Mouse (Mus musculus) midbrain, embryonic 16.5 days (tissue): ENCODE data around the gene Sgip1. TPM values are rescaled to one million over a fixed set of nuclear protein-coding genes. Genes with fewer than 3 reads are reported as not detected.

Experiments used
- ATAC-seq: fragments of 200-750 bp; cut with Nextera tagmentation; 2 replicates; pipeline ENCODE4 v1.8.0; 2017; ENCODE audit warnings: moderate TSS enrichment
- H3K27ac ChIP-seq: fragments of 300-500 bp; sonication (generic); 2 replicates; pipeline ENCODE4 v1.5.1; 2014; ENCODE audit warnings: mild to moderate bottlenecking, low read length, mixed read lengths
- H3K27me3 ChIP-seq: fragments of 300-500 bp; sonication (generic); 2 replicates; pipeline ENCODE4 v1.6.1; 2014; ENCODE audit warnings: low read depth, low read length, mixed read lengths; ENCODE audit not compliant: control insufficient read depth, insufficient read depth
- H3K36me3 ChIP-seq: fragments of 300-500 bp; sonication (generic); 2 replicates; pipeline ENCODE4 v1.6.1; 2014; ENCODE audit warnings: mild to moderate bottlenecking, low read length, moderate library complexity, mixed read lengths; ENCODE audit not compliant: control insufficient read depth, insufficient read depth
- H3K4me1 ChIP-seq: fragments of 300-500 bp; sonication (generic); 2 replicates; pipeline ENCODE4 v1.6.1; 2014; ENCODE audit warnings: mild to moderate bottlenecking, low read length, mixed read lengths; ENCODE audit not compliant: control insufficient read depth, insufficient read depth
- H3K4me2 ChIP-seq: fragments of 300-500 bp; sonication (generic); 2 replicates; pipeline ENCODE4 v1.6.1; 2014; ENCODE audit warnings: mild to moderate bottlenecking, low read length, mixed read lengths
- H3K4me3 ChIP-seq: fragments of 300-500 bp; sonication (generic); 2 replicates; pipeline ENCODE4 v1.5.1; 2014; ENCODE audit warnings: low read depth, mild to moderate bottlenecking, low read length, moderate library complexity, mixed read lengths
- H3K9ac ChIP-seq: fragments of 300-500 bp; sonication (generic); 2 replicates; pipeline ENCODE4 v1.6.1; 2014; ENCODE audit warnings: low read depth, low read length, mixed read lengths
- H3K9me3 ChIP-seq: fragments of 300-500 bp; sonication (generic); replicated peaks from 2 replicates; pipeline ENCODE4 v1.6.1; 2014; ENCODE audit warnings: mild to moderate bottlenecking, low read length, mixed read lengths; ENCODE audit not compliant: control insufficient read depth, poor library complexity, severe bottlenecking
- WGBS: fragments of 180-500 bp; shearing (Covaris S2); extraction: QIAGEN DNeasy Blood & Tissue Kit; methylation state at CpG from one replicate; pipeline ENCODE4 v1.1.7; 2014; 5-methylcytosine and 5-hydroxymethylcytosine counted together
- polyA plus RNA-seq: library from polyadenylated mRNA; unstranded; fragments of >200 nt; fragmentation: Nextera tagmentation; extraction: Ambion mirVana; gene quantifications from 2 replicates; pipeline ENCODE4 v1.2.1, GENCODE M21; 2015

Sgip1 gene
- polyA plus RNA-seq, 1 experiment from 2014 or later, result 80.4 TPM

- Histone ChIP-seq H3K4me3 (no peak overlapping the region), H3K4me2 (no peak overlapping the region), H3K9ac (no peak overlapping the region), H3K27me3 (no peaks in the 10 kb centered on the region), H3K36me3 (no peaks in the 10 kb centered on the region), H3K4me1 (peaks cover 12% of the 10 kb centered on the region), H3K9me3 (no peaks in the 10 kb centered on the region), H3K27ac (no peak overlapping the region)
- ATAC-seq, result no peak
- 56% methylated on average over 11 of the region's 11 CpGs for WGBS
Measured at GRCm38 (mm10) chr4:102840956-102841729, 100.0 kb downstream of the Sgip1 start.

- H3K9ac ChIP-seq, result no peak overlapping the region
- no peaks in the 10 kb centered on the region for H3K36me3 ChIP-seq
- no peak overlapping the region for H3K4me2 ChIP-seq
- ATAC-seq, result no peak
- H3K9me3 ChIP-seq, result no peaks in the 10 kb centered on the region
- H3K27ac ChIP-seq, result no peak overlapping the region
- H3K4me3 ChIP-seq, result no peak overlapping the region
- no peaks in the 10 kb centered on the region for H3K27me3 ChIP-seq
- WGBS, result 96% methylated on average over 6 of the region's 6 CpGs
- H3K4me1 ChIP-seq, result peaks cover 9% of the 10 kb centered on the region
Measured at GRCm38 (mm10) chr4:102850498-102850897, 109.4 kb downstream of the Sgip1 start.

- Histone ChIP-seq H3K36me3 (no peaks in the 10 kb centered on the region), H3K27me3 (no peaks in the 10 kb centered on the region), H3K4me3 (no peak overlapping the region), H3K4me1 (peaks cover 11% of the 10 kb centered on the region), H3K9ac (no peak overlapping the region), H3K9me3 (no peaks in the 10 kb centered on the region), H3K4me2 (no peak overlapping the region), H3K27ac (no peak overlapping the region)
- 63% methylated on average over 1 of the region's 1 CpGs for WGBS
- no peak for ATAC-seq
Measured at GRCm38 (mm10) chr4:102851161-102851560, 110.1 kb downstream of the Sgip1 start.

GRCm38 (mm10) chr4:102852290-102852689 is 111.2 kb downstream of the Sgip1 start:
- 75% methylated on average over 3 of the region's 3 CpGs for WGBS
- no peaks in the 10 kb centered on the region for H3K9me3 ChIP-seq
- no peak overlapping the region for H3K4me2 ChIP-seq
- H3K9ac ChIP-seq, result no peak overlapping the region
- H3K27ac ChIP-seq, result no peak overlapping the region
- no peak for ATAC-seq
- H3K27me3 ChIP-seq, result no peaks in the 10 kb centered on the region
- peaks cover 11% of the 10 kb centered on the region for H3K4me1 ChIP-seq
- no peaks in the 10 kb centered on the region for H3K36me3 ChIP-seq
- no peak overlapping the region for H3K4me3 ChIP-seq

DNA sequence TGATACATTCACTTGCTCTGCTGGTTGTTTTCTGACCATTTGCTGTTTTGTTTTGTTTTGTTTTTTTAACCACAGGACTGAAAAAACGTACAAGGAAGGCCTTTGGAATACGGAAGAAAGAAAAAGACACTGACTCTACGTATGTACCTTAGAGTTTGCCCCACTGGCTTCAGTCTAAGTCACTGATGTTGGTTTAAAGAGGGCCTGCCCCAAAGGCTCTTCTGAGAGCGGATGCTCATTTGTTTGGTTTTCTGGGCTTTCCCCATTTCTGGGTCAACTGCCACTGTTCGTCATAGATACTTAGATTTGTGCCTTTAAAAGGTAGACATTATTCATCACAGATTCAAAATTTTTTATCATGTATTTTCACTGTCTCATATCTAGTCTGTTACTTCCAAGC is 111.7 kb downstream of the Sgip1 start:
- H3K9ac ChIP-seq, result no peak overlapping the region
- no peaks in the 10 kb centered on the region for H3K9me3 ChIP-seq
- no peak overlapping the region for H3K4me3 ChIP-seq
- H3K4me1 ChIP-seq, result peaks cover 11% of the 10 kb centered on the region
- no peaks in the 10 kb centered on the region for H3K27me3 ChIP-seq
- H3K36me3 ChIP-seq, result no peaks in the 10 kb centered on the region
- H3K4me2 ChIP-seq, result no peak overlapping the region
- no peak for ATAC-seq
- H3K27ac ChIP-seq, result no peak overlapping the region
- 89% methylated on average over 5 of the region's 5 CpGs for WGBS

- Histone ChIP-seq H3K9ac (no peak overlapping the region), H3K9me3 (no peaks in the 10 kb centered on the region), H3K4me3 (no peak overlapping the region), H3K4me1 (peaks cover 11% of the 10 kb centered on the region), H3K27ac (no peak overlapping the region), H3K36me3 (no peaks in the 10 kb centered on the region), H3K27me3 (no peaks in the 10 kb centered on the region), H3K4me2 (no peak overlapping the region)
- WGBS, result 76% methylated on average over 9 of the region's 9 CpGs
- ATAC-seq, result no peak
Measured at GRCm38 (mm10) chr4:102853330-102854022, 112.4 kb downstream of the Sgip1 start.

DNA sequence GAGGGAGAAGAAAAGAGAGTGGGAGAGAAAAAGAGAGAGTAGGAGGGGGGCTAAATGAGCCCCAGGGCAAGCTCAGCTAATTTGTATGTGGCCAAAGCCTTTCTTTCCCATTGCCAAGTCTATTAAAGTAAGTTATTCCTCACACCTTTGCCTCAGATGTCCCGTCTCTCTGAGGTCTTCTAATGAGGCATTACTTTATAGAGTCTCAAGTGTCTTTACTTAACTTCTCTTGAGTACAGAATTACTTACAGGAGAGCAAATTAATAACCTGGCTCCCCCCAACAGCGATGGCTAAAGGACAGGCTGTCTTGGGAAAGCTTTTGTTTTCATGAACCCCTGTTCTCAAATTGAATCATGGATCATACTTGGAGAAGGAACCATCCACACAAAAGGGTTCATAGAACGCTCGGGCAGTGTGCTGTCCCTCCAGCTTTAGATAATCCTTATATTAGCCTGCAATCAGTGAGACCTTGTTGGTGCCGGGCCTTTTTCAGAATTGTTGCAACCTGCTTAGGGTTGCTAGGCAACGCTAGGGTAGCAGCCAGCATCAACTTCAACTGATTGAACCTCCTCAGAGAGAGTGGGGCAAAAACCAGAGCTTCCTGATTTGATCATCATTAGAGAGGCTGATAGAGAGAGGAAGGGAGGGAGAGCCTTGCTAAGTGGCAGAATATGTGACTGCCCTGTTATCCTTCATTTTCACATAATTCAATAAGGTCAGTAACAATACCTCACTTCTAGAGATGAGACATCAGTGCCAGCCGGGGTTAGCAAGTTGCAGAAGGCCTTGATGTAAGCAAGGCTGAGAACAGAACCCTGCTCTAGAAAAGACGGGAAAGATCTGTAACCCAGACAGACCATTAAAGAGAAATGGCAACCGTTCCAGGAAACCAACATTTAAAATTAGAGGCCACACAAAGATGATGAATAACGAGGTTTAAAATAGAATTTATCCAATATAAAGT is 114.1 kb downstream of the Sgip1 start:
- WGBS, result 27% methylated on average over 10 of the region's 10 CpGs
- H3K9me3 ChIP-seq, result no peaks in the 10 kb centered on the region
- no peak overlapping the region for H3K4me3 ChIP-seq
- peak; percentile 88 for ATAC-seq
- H3K27me3 ChIP-seq, result no peaks in the 10 kb centered on the region
- H3K9ac ChIP-seq, result no peak overlapping the region
- no peaks in the 10 kb centered on the region for H3K36me3 ChIP-seq
- peaks cover 11% of the 10 kb centered on the region for H3K4me1 ChIP-seq
- H3K4me2 ChIP-seq, result no peak overlapping the region
- peak overlapping the region; percentile 4; the same call in 1 of the 2 replicates for H3K27ac ChIP-seq

DNA sequence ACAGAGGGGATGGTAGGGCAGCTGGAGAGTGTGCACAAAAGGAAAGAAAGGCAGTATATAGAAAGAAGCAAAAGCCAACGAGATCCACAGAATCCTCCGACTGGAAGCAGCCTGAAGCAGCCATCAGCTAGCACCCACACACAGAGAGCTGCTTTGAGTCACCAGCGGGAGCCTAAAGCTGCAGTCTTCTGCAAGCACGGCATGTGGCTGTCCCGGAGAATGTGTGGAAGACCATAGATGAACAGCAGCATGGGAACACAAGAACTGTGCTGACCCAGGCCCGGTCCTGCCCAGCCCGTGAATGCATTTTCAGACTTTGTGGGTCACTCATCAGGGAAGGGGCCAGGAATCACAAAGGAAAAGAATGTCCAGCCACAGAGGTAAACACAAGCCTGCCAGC is 115.0 kb downstream of the Sgip1 start:
- Histone ChIP-seq H3K4me2 (no peak overlapping the region), H3K36me3 (no peaks in the 10 kb centered on the region), H3K4me1 (peaks cover 11% of the 10 kb centered on the region), H3K4me3 (no peak overlapping the region), H3K27me3 (no peaks in the 10 kb centered on the region), H3K9ac (0 out of 2 replicates have a peak overlapping the region, but pooled peaks have one; percentile 33), H3K9me3 (no peaks in the 10 kb centered on the region), H3K27ac (peak overlapping the region; percentile 66)
- ATAC-seq, result peak; percentile 34
- 9% methylated on average over 7 of the region's 7 CpGs for WGBS
